Mouse (Mus musculus): ENCODE data around the gene Zfp57. TPM values are rescaled to one million over a fixed set of nuclear protein-coding genes. Genes with fewer than 3 reads are reported as not detected.

Zfp57 gene
- total and polyA plus RNA-seq, 3 experiments: not detected

- no peak overlapping the region for H3K27ac ChIP-seq (ENCODE audit: control insufficient read depth, low read depth, low read length)
- 0 out of 4 replicates have a peak, but pooled peaks cover 0 to 2% of the 10 kb centered on the region in 2 experiments for H3K4me1 ChIP-seq (ENCODE audit: control insufficient read depth in 1 of 2, insufficient read depth in 2 of 2, low read length in 2 of 2)
- peak; percentile 71 for DNase-seq (ENCODE audit: low read depth, low spot score)
- H3K79me2 ChIP-seq (ENCODE audit: control insufficient read depth, insufficient read depth, low read length, poor library complexity): no peaks in the 10 kb centered on the region
- TF ChIP-seq CTCF (IDR thresholded peaks at IDR 0.05 in 2 of 3, conservative IDR thresholded peaks at IDR 0.05 in 1 of 3; ENCODE audit: control insufficient read depth in 1 of 3, insufficient read depth in 1 of 3, low read depth in 2 of 3, low read length in 3 of 3, poor library complexity in 1 of 3, severe bottlenecking in 1 of 3) (peak; percentile 79 to 84 (median 80)), RAD21 (IDR thresholded peaks at IDR 0.05; ENCODE audit: low read depth, low read length) (peak; percentile 59), NELFE (IDR thresholded peaks at IDR 0.05; ENCODE audit: low read depth, low read length) (no peak), SMC3 (IDR thresholded peaks at IDR 0.05; ENCODE audit: low read depth, low read length) (peak; percentile 81), ZNF384 (IDR thresholded peaks at IDR 0.05; ENCODE audit: low read depth, low read length) (no peak), POLR2AphosphoS2 (IDR thresholded peaks at IDR 0.05; ENCODE audit: low read length) (no peak), ZC3H11A (IDR thresholded peaks at IDR 0.05; ENCODE audit: low read depth, low read length) (peak; percentile 34; the same call in 1 of the 2 replicates)
- H3K9ac ChIP-seq (ENCODE audit: control insufficient read depth, low read depth, low read length, poor library complexity, severe bottlenecking): no peak overlapping the region
- H3K27me3 ChIP-seq (ENCODE audit: control insufficient read depth in 1 of 2, insufficient read depth in 2 of 2, low read length in 2 of 2): no peaks in the 10 kb centered on the region
- no peaks in the 10 kb centered on the region for H3K9me3 ChIP-seq (replicated peaks; ENCODE audit: insufficient read depth, low read length)
- peaks cover 0 to 3% of the 10 kb centered on the region in 2 experiments; a peak in 2 of 4 replicates for H3K36me3 ChIP-seq (ENCODE audit: control insufficient read depth in 1 of 2, insufficient read depth in 2 of 2, low read length in 2 of 2)
- no peak overlapping the region for H3K4me3 ChIP-seq (ENCODE audit: control insufficient read depth in 1 of 2, insufficient read depth in 1 of 2, low read depth in 2 of 2, low read length in 2 of 2)
These were observed 3.8 kb upstream of the Zfp57 start for GRCm38 (mm10) chr17:36997033-36997735.

- Histone ChIP-seq H3K79me2 (ENCODE audit: control insufficient read depth, insufficient read depth, low read length, poor library complexity) (no peaks in the 10 kb centered on the region), H3K27me3 (ENCODE audit: control insufficient read depth in 1 of 2, insufficient read depth in 2 of 2, low read length in 2 of 2) (no peaks in the 10 kb centered on the region), H3K9ac (ENCODE audit: control insufficient read depth, low read depth, low read length, poor library complexity, severe bottlenecking) (no peak overlapping the region), H3K36me3 (ENCODE audit: control insufficient read depth in 1 of 2, insufficient read depth in 2 of 2, low read length in 2 of 2) (no peaks in the 10 kb centered on the region; a peak in 1 of 4 replicates), H3K9me3 (replicated peaks; ENCODE audit: insufficient read depth, low read length) (no peaks in the 10 kb centered on the region), H3K4me1 (ENCODE audit: control insufficient read depth in 1 of 2, insufficient read depth in 2 of 2, low read length in 2 of 2) (0 out of 4 replicates have a peak, but pooled peaks cover 0 to 2% of the 10 kb centered on the region in 2 experiments), H3K4me3 (ENCODE audit: control insufficient read depth in 1 of 2, insufficient read depth in 1 of 2, low read depth in 2 of 2, low read length in 2 of 2) (no peak overlapping the region), H3K27ac (ENCODE audit: control insufficient read depth, low read depth, low read length) (no peak overlapping the region)
- TF ChIP-seq CHD1 (IDR thresholded peaks at IDR 0.05; ENCODE audit: low read depth, low read length): no peak
- TF ChIP-seq KAT2A (conservative IDR thresholded peaks at IDR 0.05; ENCODE audit: low read depth, low read length): no peak
- no peak for TF ChIP-seq GABPA (IDR thresholded peaks at IDR 0.05; ENCODE audit: low read depth, low read length)
- TF ChIP-seq EP300 (IDR thresholded peaks at IDR 0.05; ENCODE audit: low read depth in 1 of 2, low read length in 2 of 2): no peak
- no peak for TF ChIP-seq HCFC1 (IDR thresholded peaks at IDR 0.05; ENCODE audit: low read depth, low read length)
- no peak for TF ChIP-seq GATA1 (IDR thresholded peaks at IDR 0.05; ENCODE audit: low read depth, low read length)
- TF ChIP-seq POLR2AphosphoS2 (IDR thresholded peaks at IDR 0.05; ENCODE audit: low read length): no peak
- no peak for TF ChIP-seq JUND (IDR thresholded peaks at IDR 0.05; ENCODE audit: low read depth, low read length)
- no peak for TF ChIP-seq NRF1 (IDR thresholded peaks at IDR 0.05; ENCODE audit: insufficient read depth, low read depth, low read length, poor library complexity, severe bottlenecking)
- no peak for TF ChIP-seq MXI1 (IDR thresholded peaks at IDR 0.05; ENCODE audit: low read depth, low read length)
- no peak for TF ChIP-seq ELF1 (IDR thresholded peaks at IDR 0.05; ENCODE audit: low read depth, low read length)
- no peak for TF ChIP-seq BHLHE40 (IDR thresholded peaks at IDR 0.05; ENCODE audit: borderline replicate concordance, low read depth, low read length)
- TF ChIP-seq ETS1 (IDR thresholded peaks at IDR 0.05; ENCODE audit: low read depth, low read length): no peak
- no peak for DNase-seq (ENCODE audit: low read depth, low spot score)
These were observed 2.5 kb upstream of the Zfp57 start for GRCm38 (mm10) chr17:36998477-36998876.

Measured in MEL (cell line).